Mouse (Mus musculus): Measurements from ENCODE around the gene Tnfrsf1a.
A peak's percentile ranks its signal among the peaks of the same experiment; 100 is the strongest.

Tnfrsf1a gene

GRCm38 (mm10) chr6:125323547-125323946 is 25.6 kb upstream of the Tnfrsf1a start:
- DNase-seq (ENCODE audit: low read depth, low spot score): no peak

GRCm38 (mm10) chr6:125325337-125325736 is 23.8 kb upstream of the Tnfrsf1a start:
- no peak for DNase-seq (ENCODE audit: low read depth, low spot score)

- DNase-seq (ENCODE audit: low read depth, low spot score): no peak
These were observed 20.9 kb upstream of the Tnfrsf1a start for GRCm38 (mm10) chr6:125328243-125328642.

- DNase-seq (ENCODE audit: low read depth, low spot score): peak; percentile 71
These were observed 18.4 kb upstream of the Tnfrsf1a start for GRCm38 (mm10) chr6:125330626-125331326.

GRCm38 (mm10) chr6:125333112-125333899 is 15.9 kb upstream of the Tnfrsf1a start:
- DNase-seq (ENCODE audit: low read depth, low spot score): no peak

GRCm38 (mm10) chr6:125334356-125334755 is 14.8 kb upstream of the Tnfrsf1a start:
- no peak for DNase-seq (ENCODE audit: low read depth, low spot score)

GRCm38 (mm10) chr6:125338791-125339660 is 10.1 kb upstream of the Tnfrsf1a start:
- no peak for DNase-seq (ENCODE audit: low read depth, low spot score)

GRCm38 (mm10) chr6:125340244-125340643 is 8.9 kb upstream of the Tnfrsf1a start:
- no peak for DNase-seq (ENCODE audit: low read depth, low spot score)

GRCm38 (mm10) chr6:125342198-125342597 is 7.0 kb upstream of the Tnfrsf1a start:
- no peak for DNase-seq (ENCODE audit: low read depth, low spot score)

GRCm38 (mm10) chr6:125344084-125344483 is 5.1 kb upstream of the Tnfrsf1a start:
- no peak for DNase-seq (ENCODE audit: low read depth, low spot score)

- DNase-seq (ENCODE audit: low read depth, low spot score): no peak
These were observed 4.3 kb upstream of the Tnfrsf1a start for GRCm38 (mm10) chr6:125344866-125345265.

- no peak for DNase-seq (ENCODE audit: low read depth, low spot score)
These were observed 3.5 kb upstream of the Tnfrsf1a start for GRCm38 (mm10) chr6:125345625-125346024.

GRCm38 (mm10) chr6:125346029-125346428 is 3.1 kb upstream of the Tnfrsf1a start:
- DNase-seq (ENCODE audit: low read depth, low spot score): no peak

- DNase-seq (ENCODE audit: low read depth, low spot score): peak; percentile 39
These were observed 541 bp downstream of the Tnfrsf1a start for GRCm38 (mm10) chr6:125349575-125350230.

- DNase-seq (ENCODE audit: low read depth, low spot score): no peak
These were observed 1.3 kb downstream of the Tnfrsf1a start for GRCm38 (mm10) chr6:125350231-125350994.

- DNase-seq (ENCODE audit: low read depth, low spot score): no peak
These were observed 1.8 kb downstream of the Tnfrsf1a start for GRCm38 (mm10) chr6:125350995-125351324.

- no peak for DNase-seq (ENCODE audit: low read depth, low spot score)
These were observed 2.3 kb downstream of the Tnfrsf1a start for GRCm38 (mm10) chr6:125351368-125352045.

- no peak for DNase-seq (ENCODE audit: low read depth, low spot score)
These were observed 2.9 kb downstream of the Tnfrsf1a start for GRCm38 (mm10) chr6:125352046-125352384.

- peak; percentile 22 for DNase-seq (ENCODE audit: low read depth, low spot score)
These were observed 3.6 kb downstream of the Tnfrsf1a start for GRCm38 (mm10) chr6:125352811-125353210.

GRCm38 (mm10) chr6:125353221-125353620 is 4.1 kb downstream of the Tnfrsf1a start:
- DNase-seq (ENCODE audit: low read depth, low spot score): no peak

Data from brain, adult 2 months (tissue).